Mouse (Mus musculus) neural tube, embryonic 10.5 days (tissue): ENCODE data around the gene Lax1.

ENCODE experiments used
- DNase-seq: peaks from one replicate; pipeline ENCODE4 v3.0.0-alpha.2; 2017; ENCODE audit warnings: low spot score; ENCODE audit errors: extremely low spot score

Lax1 gene

DNA sequence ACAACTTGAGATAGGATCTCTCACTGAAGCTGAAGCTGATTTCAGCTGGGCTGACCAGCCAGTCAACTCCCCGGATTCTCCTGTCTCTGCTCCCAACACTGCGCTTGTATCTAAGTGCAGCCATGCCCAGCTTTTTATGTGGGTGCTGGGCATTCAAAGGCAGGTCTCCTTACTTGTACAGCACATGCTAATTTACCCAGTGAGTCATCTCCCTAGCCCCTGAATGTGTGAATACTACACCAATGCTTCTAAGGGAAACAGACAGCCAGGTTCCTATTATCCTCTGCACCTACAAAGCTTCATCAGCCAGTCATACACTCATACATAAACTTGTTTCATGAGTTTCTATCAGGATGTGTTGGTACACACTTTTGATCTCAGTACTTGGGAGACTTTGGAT, 48.7 kb downstream of the Lax1 start:
- no peak for DNase-seq

DNA sequence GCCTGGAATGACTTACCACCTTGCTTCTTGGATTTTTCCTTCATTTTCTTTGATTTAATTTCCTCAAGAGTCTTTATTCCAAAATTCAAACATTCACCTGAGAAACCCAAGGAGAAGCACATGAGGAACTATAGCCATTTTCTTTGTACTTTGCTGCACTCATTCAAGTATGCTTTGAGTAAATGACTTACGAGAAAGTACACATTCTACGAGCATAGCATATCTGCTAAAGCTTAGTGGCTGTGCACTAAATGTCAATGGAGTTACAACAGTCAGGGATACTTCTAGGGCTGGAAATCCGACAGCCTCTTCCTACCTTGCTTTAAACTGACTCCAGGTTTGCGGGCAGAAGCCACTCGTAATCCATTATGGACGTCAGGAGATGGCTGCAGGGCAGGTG, 51.4 kb downstream of the Lax1 start:
- no peak for DNase-seq

GRCm38 (mm10) chr1:133632168-133632567, 57.7 kb downstream of the Lax1 start:
- no peak for DNase-seq
